Mouse (Mus musculus) heart, embryonic 13.5 days (tissue): ENCODE measurements around the gene P2rx3. TPM values are rescaled to one million over a fixed set of nuclear protein-coding genes. Genes with fewer than 3 reads are reported as not detected.

Experiments used
- ATAC-seq: fragments of 200-750 bp; cut with Nextera tagmentation; 2 replicates; pipeline ENCODE4 v1.8.0; 2017; ENCODE audit warnings: moderate TSS enrichment; ENCODE audit not compliant: insufficient number of reproducible peaks, low FRiP score, low TSS enrichment; ENCODE audit errors: extremely low read depth
- H3K27ac ChIP-seq: fragments of 300-500 bp; sonication (generic); replicated peaks from 2 replicates; pipeline ENCODE4 v1.5.1; 2015; ENCODE audit warnings: moderate library complexity, mild to moderate bottlenecking, inconsistent platforms
- H3K27me3 ChIP-seq: fragments of 300-500 bp; sonication (generic); replicated peaks from 2 replicates; pipeline ENCODE4 v1.6.1; 2015; ENCODE audit warnings: mild to moderate bottlenecking, inconsistent platforms
- H3K36me3 ChIP-seq: fragments of 300-500 bp; sonication (generic); 2 replicates; pipeline ENCODE4 v1.6.1; 2015; ENCODE audit warnings: mild to moderate bottlenecking, inconsistent platforms
- H3K4me1 ChIP-seq: fragments of 300-500 bp; sonication (generic); 2 replicates; pipeline ENCODE4 v1.6.1; 2015; ENCODE audit warnings: inconsistent platforms
- H3K4me2 ChIP-seq: fragments of 300-500 bp; sonication (generic); 2 replicates; pipeline ENCODE4 v1.6.1; 2015; ENCODE audit warnings: inconsistent platforms, mild to moderate bottlenecking, moderate library complexity
- H3K4me3 ChIP-seq: fragments of 300-500 bp; sonication (generic); 2 replicates; pipeline ENCODE4 v1.5.1; 2015; ENCODE audit warnings: moderate library complexity, mild to moderate bottlenecking, inconsistent platforms
- H3K9ac ChIP-seq: fragments of 300-500 bp; sonication (generic); 2 replicates; pipeline ENCODE4 v1.6.1; 2015; ENCODE audit warnings: inconsistent platforms, mild to moderate bottlenecking, moderate library complexity
- H3K9me3 ChIP-seq: fragments of 300-500 bp; sonication (generic); 2 replicates; pipeline ENCODE4 v1.6.1; 2016; ENCODE audit warnings: inconsistent platforms
- WGBS: fragments of 180-500 bp; shearing (Covaris S2); methylation state at CpG from one replicate; pipeline ENCODE4 v1.1.7; 2015; ENCODE audit warnings: mixed read lengths; 5-methylcytosine and 5-hydroxymethylcytosine counted together
- polyA plus RNA-seq: library from polyadenylated mRNA; unstranded; fragments of >200 nt; fragmentation: Nextera tagmentation; extraction: Ambion mirVana; gene quantifications from 2 replicates; pipeline ENCODE4 v1.2.1, GENCODE M21; 2015

P2rx3 gene
- polyA plus RNA-seq, 1 experiment from 2014 or later = 0.31 TPM

DNA sequence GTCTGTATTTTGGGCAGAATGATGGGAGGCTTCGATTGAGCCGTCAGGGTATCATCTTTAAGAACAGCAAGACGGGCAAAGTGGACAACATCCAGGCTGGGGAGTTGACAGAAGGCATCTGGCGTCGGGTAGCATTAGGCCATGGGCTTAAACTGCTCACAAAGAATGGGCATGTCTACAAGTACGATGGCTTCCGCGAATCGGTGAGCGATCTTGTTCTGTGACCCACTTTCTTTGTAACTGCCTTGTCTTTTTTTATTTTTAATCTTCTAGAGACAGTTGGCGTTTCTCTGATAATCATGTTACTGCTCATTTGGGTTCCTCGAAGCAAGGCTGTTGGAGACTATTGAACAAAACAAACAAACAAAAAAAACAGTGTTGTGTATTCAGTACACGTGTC lies 1.1 kb upstream of the P2rx3 start:
- Histone ChIP-seq H3K9me3 (no peaks in the 10 kb centered on the region), H3K27me3 (0 out of 2 replicates have a peak, but pooled peaks cover 1% of the 10 kb centered on the region), H3K9ac (peak overlapping the region; percentile 92), H3K4me3 (peak overlapping the region; percentile 76), H3K27ac (no peak overlapping the region), H3K36me3 (peaks cover 53% of the 10 kb centered on the region), H3K4me1 (peaks cover 18% of the 10 kb centered on the region), H3K4me2 (peak overlapping the region; percentile 74)
- ATAC-seq = no peak
- WGBS = 78% methylated on average over 13 of the region's 13 CpGs

DNA sequence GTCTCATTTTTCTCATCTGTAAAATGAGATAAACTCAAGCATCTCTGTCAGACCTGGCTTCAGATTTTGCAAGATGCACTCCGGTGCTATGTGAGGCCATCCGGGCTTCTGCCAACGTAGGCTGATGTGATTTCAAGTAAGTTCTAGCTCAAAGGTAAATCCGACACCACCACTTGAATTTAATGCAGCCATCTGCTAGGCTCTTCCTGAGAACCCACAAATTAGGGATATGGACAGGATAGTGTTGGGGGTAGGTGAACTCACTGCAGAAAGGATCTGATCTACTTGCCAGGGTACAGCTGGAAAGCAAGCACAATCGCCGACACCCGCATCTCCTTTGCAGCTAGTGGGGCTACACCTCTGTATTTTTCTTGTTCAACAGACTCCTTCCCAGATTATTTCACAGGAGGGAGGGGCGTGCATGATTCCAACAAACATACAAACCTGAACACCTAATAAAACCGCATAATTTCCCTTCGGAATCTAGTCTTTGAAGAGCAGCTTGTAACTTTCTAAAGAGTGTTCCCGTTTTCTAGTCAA lies 685 bp downstream of the P2rx3 start:
- Histone ChIP-seq H3K27ac (peak overlapping the region; percentile 78), H3K9me3 (no peaks in the 10 kb centered on the region), H3K4me2 (peak overlapping the region; percentile 74), H3K36me3 (peaks cover 35% of the 10 kb centered on the region), H3K4me3 (peak overlapping the region; percentile 76), H3K4me1 (peaks cover 18% of the 10 kb centered on the region), H3K9ac (peak overlapping the region; percentile 92), H3K27me3 (peaks cover 8% of the 10 kb centered on the region; the same call in 1 of the 2 replicates)
- WGBS = 10% methylated on average over 11 of the region's 11 CpGs
- no peak for ATAC-seq

DNA sequence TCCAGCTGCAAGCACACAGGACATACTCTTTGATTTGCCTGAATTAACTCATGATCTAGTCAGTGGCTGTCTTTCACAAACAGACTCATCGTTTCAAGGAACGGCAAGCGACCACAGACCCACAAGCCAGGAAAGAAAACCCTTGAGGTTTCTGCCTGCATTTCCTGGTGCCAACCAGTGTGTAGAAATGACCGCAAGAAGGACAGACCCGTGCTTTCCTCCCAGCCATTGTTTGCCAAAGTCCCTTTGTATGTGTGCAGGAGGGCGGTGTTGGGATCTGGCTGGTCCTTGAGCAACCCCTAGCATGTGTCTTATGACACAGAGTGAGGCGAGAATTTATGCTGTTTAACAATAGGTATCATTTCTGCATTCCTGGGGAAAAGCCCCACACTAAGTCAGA lies 3.1 kb downstream of the P2rx3 start:
- peaks cover 11% of the 10 kb centered on the region for H3K36me3 ChIP-seq
- H3K27me3 ChIP-seq = peaks cover 8% of the 10 kb centered on the region; the same call in 1 of the 2 replicates
- no peak overlapping the region for H3K9ac ChIP-seq
- ATAC-seq = no peak
- no peak overlapping the region for H3K4me2 ChIP-seq
- peaks cover 18% of the 10 kb centered on the region for H3K4me1 ChIP-seq
- WGBS = 77% methylated on average over 7 of the region's 7 CpGs
- H3K27ac ChIP-seq = no peak overlapping the region
- H3K9me3 ChIP-seq = no peaks in the 10 kb centered on the region
- H3K4me3 ChIP-seq = no peak overlapping the region

DNA sequence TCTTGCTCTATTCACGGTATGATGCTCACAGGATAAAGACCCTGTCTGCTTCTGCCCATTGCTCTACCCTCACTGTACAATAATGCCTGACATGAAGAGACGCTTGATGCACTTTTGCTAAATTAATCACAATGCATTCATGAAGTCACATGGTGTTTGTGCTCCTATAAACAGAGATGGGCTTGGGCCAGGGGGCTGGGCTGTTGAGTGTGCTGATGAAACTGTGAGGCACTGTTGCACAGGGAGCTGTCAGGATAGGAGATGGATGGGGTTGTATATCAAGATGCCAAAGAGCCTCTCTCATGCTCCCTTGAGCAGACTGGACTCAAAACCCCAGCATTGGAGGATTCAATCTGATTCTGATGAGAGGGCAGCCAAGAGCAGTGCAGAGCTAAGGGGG lies 4.1 kb downstream of the P2rx3 start:
- Histone ChIP-seq H3K4me2 (no peak overlapping the region), H3K36me3 (peaks cover under 1% of the 10 kb centered on the region; the same call in 1 of the 2 replicates), H3K27ac (no peak overlapping the region), H3K4me1 (peaks cover 11% of the 10 kb centered on the region), H3K4me3 (no peak overlapping the region), H3K9ac (no peak overlapping the region), H3K27me3 (peaks cover 8% of the 10 kb centered on the region; the same call in 1 of the 2 replicates), H3K9me3 (no peaks in the 10 kb centered on the region)
- WGBS = 72% methylated on average over 2 of the region's 2 CpGs
- ATAC-seq = no peak

DNA sequence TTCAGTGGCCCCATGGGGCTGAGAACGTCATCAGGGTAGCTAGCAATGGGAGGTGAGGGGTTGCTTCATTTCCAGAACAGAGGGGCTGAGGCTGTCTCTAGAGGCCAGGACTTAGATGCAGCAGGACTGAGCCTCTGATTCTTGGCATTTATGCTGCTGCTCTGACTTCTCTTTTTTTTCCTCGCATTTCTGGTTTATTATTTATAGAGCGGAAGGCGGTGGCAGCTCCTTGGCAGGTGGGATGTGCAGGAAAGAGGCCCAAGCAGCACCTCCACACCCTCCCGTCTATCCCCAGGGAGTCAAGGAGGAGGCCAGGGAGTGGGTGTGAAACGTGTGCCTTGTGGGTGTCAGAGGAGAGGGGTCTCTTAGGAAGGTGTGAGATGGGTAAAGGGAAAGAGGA lies 6.3 kb downstream of the P2rx3 start:
- no peak for ATAC-seq
- Histone ChIP-seq H3K27ac (no peak overlapping the region), H3K4me1 (peaks cover under 1% of the 10 kb centered on the region; the same call in 1 of the 2 replicates), H3K9ac (no peak overlapping the region), H3K4me2 (no peak overlapping the region), H3K27me3 (peaks cover 8% of the 10 kb centered on the region; the same call in 1 of the 2 replicates), H3K4me3 (no peak overlapping the region), H3K36me3 (no peaks in the 10 kb centered on the region), H3K9me3 (no peaks in the 10 kb centered on the region)
- WGBS = 55% methylated on average over 6 of the region's 6 CpGs

DNA sequence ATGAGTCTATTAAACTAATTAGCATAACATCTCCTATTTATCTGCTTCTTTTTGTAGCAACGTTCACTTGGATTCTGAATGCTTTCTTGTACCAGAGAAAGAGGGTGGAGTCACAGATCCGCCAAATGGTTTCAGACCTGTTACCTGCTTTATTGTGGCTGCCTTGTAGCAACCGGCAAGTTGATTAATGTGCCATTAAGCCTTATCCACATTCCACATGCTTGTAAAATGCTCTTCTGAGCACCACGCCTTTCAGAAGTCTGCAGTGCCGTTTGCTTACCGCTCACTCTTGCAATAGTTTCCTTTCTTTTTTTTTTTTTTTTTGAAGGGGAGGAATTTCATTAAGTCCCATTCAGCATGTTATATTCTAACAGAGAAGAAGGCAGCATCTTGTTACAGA lies 7.4 kb downstream of the P2rx3 start:
- Histone ChIP-seq H3K36me3 (no peaks in the 10 kb centered on the region), H3K4me3 (no peak overlapping the region), H3K9me3 (no peaks in the 10 kb centered on the region), H3K27me3 (peaks cover 8% of the 10 kb centered on the region; the same call in 1 of the 2 replicates), H3K27ac (no peak overlapping the region), H3K4me1 (no peaks in the 10 kb centered on the region), H3K4me2 (no peak overlapping the region), H3K9ac (no peak overlapping the region)
- WGBS = 58% methylated on average over 6 of the region's 6 CpGs
- no peak for ATAC-seq

DNA sequence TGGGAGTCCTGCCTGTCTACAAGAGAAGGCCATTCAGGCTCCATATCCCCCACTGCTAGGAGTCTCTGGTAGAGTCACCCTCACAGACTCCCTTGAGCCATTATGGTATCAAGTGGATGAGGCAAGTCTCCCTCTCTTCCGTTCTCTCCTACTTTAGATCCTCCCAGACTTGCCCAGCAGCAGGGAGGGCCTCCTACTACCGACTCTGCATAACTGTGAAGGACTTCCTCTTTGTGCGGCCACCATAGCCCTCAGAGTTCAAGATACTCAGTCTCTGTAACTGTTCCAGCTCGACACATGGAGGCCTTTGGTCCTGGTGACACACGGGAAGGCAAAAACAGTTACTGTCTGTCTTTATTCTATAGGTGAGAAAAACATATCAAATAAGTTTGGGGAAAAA lies 10.0 kb downstream of the P2rx3 start:
- Histone ChIP-seq H3K4me2 (no peak overlapping the region), H3K9me3 (no peaks in the 10 kb centered on the region), H3K27ac (no peak overlapping the region), H3K4me1 (no peaks in the 10 kb centered on the region), H3K9ac (no peak overlapping the region), H3K36me3 (no peaks in the 10 kb centered on the region), H3K4me3 (no peak overlapping the region), H3K27me3 (peaks cover 16% of the 10 kb centered on the region; the same call in 1 of the 2 replicates)
- 62% methylated on average over 5 of the region's 5 CpGs for WGBS
- ATAC-seq = no peak

DNA sequence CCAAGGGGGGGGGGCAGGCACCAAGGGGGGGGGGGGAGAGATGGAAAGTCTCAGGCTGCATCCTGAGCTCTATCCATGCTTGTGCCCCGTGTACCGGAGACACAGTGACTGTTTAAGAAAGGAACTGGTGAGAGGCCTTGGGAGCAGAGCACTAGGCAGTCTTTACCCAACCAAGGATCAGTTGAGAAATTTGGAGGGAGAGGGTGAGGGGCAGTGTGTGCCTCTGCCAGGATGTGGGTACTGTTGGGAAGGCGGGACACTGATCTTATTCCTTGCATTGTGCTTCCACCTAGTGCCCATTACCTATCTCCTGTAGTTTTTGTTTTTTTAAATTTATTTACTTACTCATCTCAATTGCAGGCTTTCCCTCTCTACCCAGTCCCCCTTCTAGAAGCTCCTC lies 11.1 kb downstream of the P2rx3 start:
- Histone ChIP-seq H3K4me1 (no peaks in the 10 kb centered on the region), H3K4me3 (no peak overlapping the region), H3K4me2 (no peak overlapping the region), H3K27ac (no peak overlapping the region), H3K27me3 (peaks cover 16% of the 10 kb centered on the region; the same call in 1 of the 2 replicates), H3K36me3 (no peaks in the 10 kb centered on the region), H3K9ac (no peak overlapping the region), H3K9me3 (no peaks in the 10 kb centered on the region)
- WGBS = 73% methylated on average over 3 of the region's 3 CpGs
- ATAC-seq = no peak

DNA sequence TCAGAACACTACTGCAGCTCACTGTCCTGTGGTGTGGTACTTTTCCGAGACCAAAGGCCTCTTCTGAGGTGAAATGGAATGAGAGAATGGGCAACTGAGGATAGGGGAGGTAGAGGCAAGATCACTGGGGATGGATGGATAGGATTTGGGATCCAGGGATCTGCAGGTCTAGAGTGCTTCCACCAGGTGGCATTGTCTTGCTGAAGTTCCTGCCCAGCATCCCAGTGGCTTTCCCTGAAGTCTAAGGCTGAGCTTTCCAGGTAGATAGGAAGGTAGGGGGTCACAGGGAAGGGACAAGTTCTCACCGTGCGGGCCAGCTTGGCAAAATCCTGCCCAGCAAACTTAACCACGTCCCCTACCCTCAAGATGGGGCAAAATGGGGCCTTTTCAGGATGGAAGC lies 15.2 kb downstream of the P2rx3 start:
- Histone ChIP-seq H3K27me3 (peaks cover 16% of the 10 kb centered on the region; the same call in 1 of the 2 replicates), H3K4me3 (no peak overlapping the region), H3K4me1 (no peaks in the 10 kb centered on the region), H3K9ac (no peak overlapping the region), H3K4me2 (no peak overlapping the region), H3K27ac (no peak overlapping the region), H3K9me3 (no peaks in the 10 kb centered on the region), H3K36me3 (no peaks in the 10 kb centered on the region)
- ATAC-seq = no peak
- 9% methylated on average over 4 of the region's 4 CpGs for WGBS

DNA sequence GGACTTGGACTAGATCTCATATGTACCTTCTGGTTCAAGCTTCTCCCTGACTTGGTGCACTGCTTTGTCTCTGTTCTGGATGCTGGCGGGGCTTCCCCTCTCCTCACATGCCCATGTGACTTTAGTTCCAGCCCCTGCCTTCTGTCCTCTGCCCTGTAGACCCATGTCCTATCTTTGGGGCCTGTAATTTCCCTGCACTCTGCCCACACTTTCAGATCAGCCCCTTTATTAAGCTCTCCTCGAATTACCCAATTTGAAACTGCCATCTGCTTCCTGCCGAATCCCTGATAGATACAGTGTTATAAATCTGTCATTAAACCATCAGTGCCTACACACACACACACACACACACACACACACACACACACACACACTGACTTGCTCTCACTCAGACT lies 22.7 kb downstream of the P2rx3 start:
- H3K4me2 ChIP-seq = no peak overlapping the region
- H3K4me1 ChIP-seq = peaks cover 51% of the 10 kb centered on the region
- no peaks in the 10 kb centered on the region for H3K36me3 ChIP-seq
- H3K27ac ChIP-seq = no peak overlapping the region
- no peak overlapping the region for H3K9ac ChIP-seq
- 46% methylated on average over 3 of the region's 3 CpGs for WGBS
- no peak overlapping the region for H3K4me3 ChIP-seq
- H3K9me3 ChIP-seq = no peaks in the 10 kb centered on the region
- H3K27me3 ChIP-seq = no peaks in the 10 kb centered on the region
- ATAC-seq = no peak

DNA sequence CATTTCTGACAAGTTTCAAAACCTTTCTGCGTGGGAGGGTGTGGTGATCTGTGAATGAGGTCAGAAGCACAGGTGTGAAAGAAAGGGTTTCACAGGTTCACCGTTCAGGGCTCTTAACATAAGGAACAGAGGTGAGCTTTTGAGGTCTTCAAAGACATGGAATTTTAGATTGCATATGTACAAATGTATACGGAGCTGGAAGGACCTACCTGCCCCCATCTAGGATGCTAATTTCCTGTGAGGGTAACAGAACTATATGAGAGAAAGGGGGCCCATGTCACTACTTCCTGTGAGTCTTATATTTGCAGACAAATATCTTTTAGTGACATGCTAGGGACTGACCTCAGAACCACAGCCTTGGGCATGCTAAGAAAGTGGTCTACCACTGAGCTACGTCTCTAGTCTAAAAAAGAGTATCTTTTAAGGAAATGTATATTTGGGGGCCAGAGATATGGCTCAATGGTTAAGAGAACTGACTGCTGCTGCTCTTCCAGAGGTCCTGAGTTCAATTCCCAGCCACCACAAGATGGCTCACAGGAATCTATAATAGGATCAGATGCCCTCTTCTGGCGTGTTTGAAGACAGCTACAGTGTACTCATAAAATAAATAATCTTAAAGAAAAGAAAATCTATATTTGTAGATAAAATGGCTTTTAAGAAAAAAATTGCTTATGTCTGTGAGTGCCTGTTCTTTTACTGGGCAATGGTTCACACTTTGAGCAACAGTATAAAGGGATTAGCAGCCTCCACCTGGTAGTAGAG lies 23.3 kb downstream of the P2rx3 start:
- H3K4me3 ChIP-seq = no peak overlapping the region
- H3K27me3 ChIP-seq = no peaks in the 10 kb centered on the region
- no peaks in the 10 kb centered on the region for H3K36me3 ChIP-seq
- peaks cover 51% of the 10 kb centered on the region for H3K4me1 ChIP-seq
- no peak for ATAC-seq
- no peak overlapping the region for H3K9ac ChIP-seq
- H3K27ac ChIP-seq = no peak overlapping the region
- no peak overlapping the region for H3K4me2 ChIP-seq
- no peaks in the 10 kb centered on the region for H3K9me3 ChIP-seq
- 76% methylated on average over 5 of the region's 5 CpGs for WGBS

DNA sequence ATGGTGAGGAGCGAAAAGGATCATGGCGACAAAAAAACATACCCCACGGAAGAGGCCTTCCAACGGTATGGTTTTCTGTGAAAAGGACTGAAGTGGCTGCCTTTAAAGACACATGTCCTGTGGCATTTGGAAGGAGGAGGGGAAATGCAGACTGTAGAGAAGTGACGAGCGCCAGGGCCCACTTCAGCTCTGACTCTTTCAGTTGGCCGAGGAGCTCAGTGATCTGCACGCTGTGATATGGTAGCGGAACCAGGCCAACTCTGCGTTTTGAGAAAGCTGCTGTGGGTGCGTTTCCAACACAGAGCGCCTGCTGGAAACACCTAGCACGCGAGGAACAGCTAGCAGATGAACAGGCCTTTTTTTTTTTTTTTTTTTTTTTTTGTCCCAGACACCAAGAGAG lies 24.6 kb downstream of the P2rx3 start:
- H3K9me3 ChIP-seq = no peaks in the 10 kb centered on the region
- ATAC-seq = no peak
- 48% methylated on average over 14 of the region's 14 CpGs for WGBS
- peak overlapping the region; percentile 27 for H3K4me2 ChIP-seq
- no peaks in the 10 kb centered on the region for H3K36me3 ChIP-seq
- H3K27ac ChIP-seq = peak overlapping the region; percentile 49
- H3K27me3 ChIP-seq = no peaks in the 10 kb centered on the region
- peak overlapping the region; percentile 2; the same call in 1 of the 2 replicates for H3K9ac ChIP-seq
- peaks cover 51% of the 10 kb centered on the region for H3K4me1 ChIP-seq
- H3K4me3 ChIP-seq = no peak overlapping the region
